Mouse (Mus musculus) lung, postnatal 14 days (tissue): ENCODE measurements around the gene Nsf.

Source experiments
- DNase-seq: peaks from one replicate; pipeline ENCODE4 v3.0.0; 2021

Gene Nsf

DNA sequence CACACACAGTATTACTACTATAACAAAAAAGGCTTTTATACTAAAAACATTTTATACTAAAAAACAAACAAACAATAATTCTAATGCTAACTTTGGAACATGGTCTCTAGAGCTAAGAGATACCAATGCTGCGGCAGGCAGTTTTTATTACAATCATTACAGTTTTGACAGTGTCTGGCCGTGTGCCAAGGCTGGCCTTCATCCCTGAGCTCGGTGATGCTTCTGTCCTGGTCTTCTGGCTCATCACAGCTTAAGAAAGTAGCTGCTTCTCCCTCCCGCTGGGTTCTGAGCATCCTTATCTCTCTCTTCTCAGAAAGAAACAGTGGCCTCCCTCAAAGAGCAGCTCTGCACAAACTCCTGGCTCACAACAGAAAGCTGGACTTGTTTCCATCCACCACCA is 123.9 kb downstream of the Nsf start:
- no peak for DNase-seq

- DNase-seq, result no peak
Observed at GRCm38 (mm10) chr11:103828866-103829265, 125.0 kb downstream of the Nsf start.

GRCm38 (mm10) chr11:103827201-103827600 is 126.7 kb downstream of the Nsf start:
- DNase-seq, result no peak

GRCm38 (mm10) chr11:103816719-103817118 is 137.1 kb downstream of the Nsf start:
- no peak for DNase-seq

GRCm38 (mm10) chr11:103815986-103816385 is 137.9 kb downstream of the Nsf start:
- DNase-seq, result peak; percentile 20

- no peak for DNase-seq
Observed at GRCm38 (mm10) chr11:103814808-103815207, 139.0 kb downstream of the Nsf start.

GRCm38 (mm10) chr11:103811246-103811645 is 142.6 kb downstream of the Nsf start:
- no peak for DNase-seq

GRCm38 (mm10) chr11:103810631-103811030 is 143.2 kb downstream of the Nsf start:
- DNase-seq, result no peak

GRCm38 (mm10) chr11:103809611-103810598 is 144.0 kb downstream of the Nsf start:
- no peak for DNase-seq

DNA sequence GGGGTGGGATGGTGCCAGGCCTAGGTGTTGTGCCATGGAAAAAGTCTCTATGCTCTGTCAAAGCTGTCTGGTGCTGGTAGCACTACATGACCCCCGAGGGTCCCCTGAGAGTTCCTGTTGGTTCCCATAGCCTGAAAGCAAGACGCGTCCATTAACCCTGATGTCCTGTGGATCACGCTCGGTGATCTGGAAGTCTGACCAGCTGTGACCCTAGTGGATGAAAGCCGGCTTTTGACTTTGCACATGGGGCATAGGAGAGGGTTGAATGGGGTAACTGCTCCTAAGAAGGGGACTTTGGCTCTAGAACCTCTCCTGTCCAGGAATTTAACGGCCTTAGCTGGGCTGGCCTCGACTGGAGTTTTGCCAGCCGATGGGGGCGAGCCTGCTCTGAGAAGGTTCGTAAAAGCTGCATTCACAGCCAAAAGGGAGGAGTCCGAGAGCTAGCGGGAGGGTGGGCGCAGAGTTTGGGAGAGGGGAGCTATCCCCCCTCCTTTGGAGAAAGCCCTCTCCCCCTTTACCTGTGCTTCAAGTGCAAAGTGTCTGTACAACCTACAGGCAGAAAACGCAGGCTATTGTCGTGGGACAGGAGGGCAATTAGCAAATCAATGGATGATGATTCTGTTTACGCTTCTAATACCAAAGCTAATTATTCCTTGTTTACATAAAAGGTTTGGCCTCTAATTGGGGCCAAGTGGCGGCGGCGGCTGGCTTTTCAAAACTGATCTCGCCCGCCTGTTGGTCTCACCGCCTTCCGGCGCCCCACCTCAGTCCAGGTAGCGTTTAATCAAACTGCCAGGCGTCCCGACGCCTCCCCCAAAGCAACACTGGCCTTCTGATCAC is 144.9 kb downstream of the Nsf start:
- DNase-seq, result no peak

GRCm38 (mm10) chr11:103807966-103808365 is 145.9 kb downstream of the Nsf start:
- DNase-seq, result no peak

DNA sequence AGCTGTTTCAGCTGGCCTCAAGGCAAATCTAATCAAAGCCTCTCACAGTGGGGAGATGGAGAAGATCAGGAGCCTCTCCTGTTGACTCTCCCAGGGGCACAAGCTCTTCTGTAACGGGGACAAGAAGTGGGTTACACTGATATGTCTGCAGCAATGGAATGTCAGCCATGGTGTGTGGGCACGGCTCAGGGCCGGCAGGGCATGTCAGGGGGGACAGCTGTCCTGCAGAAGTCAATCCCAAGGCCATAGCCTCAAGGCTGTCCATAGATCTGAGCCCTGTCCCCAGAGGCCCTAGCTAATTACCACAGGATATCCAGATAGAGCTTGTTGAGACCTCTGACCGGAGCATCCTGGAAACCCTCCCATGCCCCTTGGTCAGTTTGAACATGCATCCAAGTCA is 149.1 kb downstream of the Nsf start:
- no peak for DNase-seq

GRCm38 (mm10) chr11:103804126-103804525 is 149.7 kb downstream of the Nsf start:
- no peak for DNase-seq

DNA sequence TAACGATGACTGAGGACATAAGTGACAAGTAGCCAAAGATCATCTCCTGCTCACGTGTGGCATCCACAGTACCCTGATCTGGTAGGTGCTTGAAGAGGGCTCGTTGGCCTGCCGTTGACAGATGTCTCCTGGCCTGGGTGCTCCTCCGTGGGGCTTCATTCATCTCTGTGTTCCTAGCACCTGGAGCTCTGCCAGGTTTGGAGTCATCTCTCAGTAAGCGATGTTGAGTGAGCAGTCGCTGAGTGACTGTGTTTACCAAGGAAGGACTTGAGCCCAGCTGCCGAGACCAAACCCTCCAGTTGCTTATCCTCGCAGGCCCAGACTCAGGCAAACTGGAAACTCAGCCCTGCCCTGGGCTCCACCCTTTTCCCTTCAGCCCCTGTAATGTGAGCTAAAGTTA is 152.7 kb downstream of the Nsf start:
- peak; percentile 13 for DNase-seq

- DNase-seq, result no peak
Observed at GRCm38 (mm10) chr11:103789951-103790350, 163.9 kb downstream of the Nsf start.

GRCm38 (mm10) chr11:103780152-103780551 is 173.7 kb downstream of the Nsf start:
- no peak for DNase-seq

GRCm38 (mm10) chr11:103774228-103774530 is 179.7 kb downstream of the Nsf start:
- DNase-seq, result no peak

DNA sequence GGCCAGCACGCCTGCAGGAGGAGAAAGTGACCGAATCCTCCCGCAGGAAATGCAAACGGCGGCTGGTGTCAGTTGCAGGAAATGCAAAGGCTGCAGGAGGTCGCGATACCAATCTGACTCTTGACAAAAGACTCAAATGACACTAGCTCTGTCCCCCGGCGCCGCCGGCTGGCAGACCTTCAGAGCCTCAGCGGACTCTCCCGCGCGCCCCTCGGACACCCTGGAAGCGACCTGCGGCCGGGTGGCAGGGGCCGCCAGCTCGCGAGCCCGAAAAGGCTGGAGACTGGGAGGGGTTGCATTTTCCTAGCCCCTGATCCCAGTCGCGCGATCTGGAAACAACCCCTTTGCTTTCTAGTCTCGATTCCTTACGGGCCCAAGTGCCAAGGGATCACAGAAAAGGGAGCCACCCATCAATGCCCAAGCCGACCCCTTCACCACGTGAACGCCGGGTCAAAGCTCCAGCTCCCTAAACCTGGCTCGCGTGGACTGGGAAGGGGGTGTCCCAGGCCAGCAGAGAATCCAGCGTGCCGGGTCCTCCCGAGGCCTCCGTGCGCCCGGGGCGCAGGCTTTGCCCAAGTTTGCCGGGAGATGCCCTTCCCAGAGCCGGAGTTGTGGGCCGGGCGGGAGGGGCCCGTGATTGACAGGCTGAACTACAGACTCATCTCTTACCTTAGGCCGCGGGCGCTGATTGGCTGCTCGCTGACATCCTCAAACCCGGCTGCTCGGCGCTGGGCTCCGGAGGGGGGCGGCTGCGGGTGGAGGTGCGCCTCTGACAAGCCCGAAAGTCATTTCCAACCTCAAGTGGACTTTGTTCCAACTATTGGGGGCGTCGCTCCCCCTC is 180.2 kb downstream of the Nsf start, which contains the start of gene Wnt3:
TSS of gene Wnt3 (plus strand) at position 764 of the 841 bp plus-strand sequence.
- no peak for DNase-seq

GRCm38 (mm10) chr11:103772505-103773386 is 181.1 kb downstream of the Nsf start:
- DNase-seq, result no peak
